Comparison of ENCODE assay signal across 9 mouse cellular contexts in the genomic region with DNA sequence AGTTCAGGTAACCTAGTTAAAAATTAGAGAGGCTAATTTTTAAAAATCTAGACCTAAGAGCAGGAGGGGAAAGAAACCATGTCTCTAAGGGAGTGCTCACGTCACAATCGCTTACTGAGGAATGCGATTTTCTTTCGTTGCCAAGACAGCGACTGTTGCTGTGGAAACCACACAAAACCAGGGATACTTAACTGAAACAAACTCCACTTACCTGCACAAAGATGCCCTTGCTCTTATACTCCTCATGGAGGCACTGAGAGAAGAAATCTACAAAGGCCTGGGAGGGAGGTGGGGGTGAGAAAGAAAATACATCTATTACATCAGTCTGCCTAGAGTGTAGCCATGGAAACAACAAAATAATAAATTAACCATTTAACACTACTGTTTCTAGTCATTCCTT. TPM values are rescaled to one million over a fixed set of nuclear protein-coding genes. Genes with fewer than 3 reads are reported as not detected.
DNase-seq lines count a peak whose midpoint lies in the region; ATAC-seq and TF ChIP-seq lines count a peak whose summit lies in the region.
"Had no signal": no experiment of that assay in that cellular context is flagged by ENCODE, and none has a peak within 500 bp of the region (broad histone marks: within the 10 kb centered on the region; RNA-seq: fewer than 3 reads in every experiment).

No protein-coding gene starts in this region.

- no peak overlapping the region for H3K4me2 ChIP-seq in CH12.LX (ENCODE audit: insufficient read depth, low read depth, poor library complexity, severe bottlenecking)
- H3K4me2 ChIP-seq in forebrain, embryonic 13.5 days, result no peak overlapping the region
- no peak overlapping the region for H3K4me2 ChIP-seq in midbrain, embryonic 11.5 days

- dilution Hi-C loops in CH12.LX (cut with MboI; ENCODE audit: extremely low pct_ligation_motif_present, extremely low pct_unique_long_range_greater_than_20kb, low sequenced_read_pairs), result no loop called here

- ATAC-seq in forebrain, embryonic 13.5 days, result peak; percentile 89
- 0 out of 2 replicates have a peak, but pooled peaks have one; percentile 27 for ATAC-seq in midbrain, embryonic 11.5 days (ENCODE audit: low FRiP score)
- no peak for ATAC-seq in inflammation-experienced regulatory T-cells, adult 6 months

- in situ Hi-C loops in CH12.LX (cut with MboI; ENCODE audit: low pct_ligation_motif_present, low pct_unique_long_range_greater_than_20kb, low sequenced_read_pairs), result loop anchor here (25.0 kb wide), 1 partner anchor 244 kb away; no protein-coding TSS in a partner anchor

- DNase-seq in CH12.LX (ENCODE audit: extremely low read depth), result peak; percentile 8
- DNase-seq in ES-CJ7 (ENCODE audit: low read depth, low spot score), result peak; percentile 12
- DNase-seq in midbrain, embryonic 11.5 days (ENCODE audit: low spot score, missing footprints), result peak; percentile 91
- DNase-seq in cerebellum, postnatal 14 days, result no peak
- no peak for DNase-seq in cerebellum, adult 11-12 months
- DNase-seq: kidney, postnatal 25 days had no signal

- 19% methylated on average over 5 of the region's 5 CpGs for WGBS in forebrain, embryonic 13.5 days
- WGBS in midbrain, embryonic 11.5 days, result 46% methylated on average over 5 of the region's 5 CpGs

- TF ChIP-seq CTCF in CH12.LX (conservative IDR thresholded peaks at IDR 0.05 in 1 of 2, IDR thresholded peaks at IDR 0.05 in 1 of 2; ENCODE audit: low read depth in 2 of 2, low read length in 2 of 2), result no peak

- no peak overlapping the region for H3K9ac ChIP-seq in CH12.LX (ENCODE audit: insufficient read depth, low read depth)
- no peak overlapping the region for H3K9ac ChIP-seq in forebrain, embryonic 13.5 days
- H3K9ac ChIP-seq in midbrain, embryonic 11.5 days (ENCODE audit: low read length), result no peak overlapping the region

- no peak overlapping the region for H3K27ac ChIP-seq in CH12.LX (ENCODE audit: insufficient read depth, low read depth)
- no peak overlapping the region for H3K27ac ChIP-seq in forebrain, embryonic 13.5 days
- H3K27ac ChIP-seq in midbrain, embryonic 11.5 days (ENCODE audit: low read depth, low read length), result no peak overlapping the region

- TF ChIP-seq EP300 in CH12.LX (IDR thresholded peaks at IDR 0.05; ENCODE audit: low read length), result no peak

- H3K4me1 ChIP-seq in CH12.LX (ENCODE audit: control insufficient read depth in 1 of 2, insufficient read depth in 2 of 2), result peaks cover 5 to 20% of the 10 kb centered on the region in 2 experiments; a peak in 3 of 4 replicates
- peaks cover 36% of the 10 kb centered on the region for H3K4me1 ChIP-seq in forebrain, embryonic 13.5 days
- peaks cover 4% of the 10 kb centered on the region; the same call in 1 of the 2 replicates for H3K4me1 ChIP-seq in midbrain, embryonic 11.5 days (ENCODE audit: control insufficient read depth, insufficient read depth, low read length)

- no peaks in the 10 kb centered on the region for H3K27me3 ChIP-seq in CH12.LX (replicated peaks)
- no peaks in the 10 kb centered on the region for H3K27me3 ChIP-seq in forebrain, embryonic 13.5 days
- H3K27me3 ChIP-seq in midbrain, embryonic 11.5 days (ENCODE audit: control insufficient read depth, insufficient read depth, low read length), result no peaks in the 10 kb centered on the region

- H3K79me2 ChIP-seq in CH12.LX (replicated peaks; ENCODE audit: control insufficient read depth, extremely low read depth, insufficient read depth, poor library complexity, severe bottlenecking), result no peaks in the 10 kb centered on the region; the same call in 1 of the 2 replicates

- H3K9me3 ChIP-seq in CH12.LX (replicated peaks; ENCODE audit: low read length), result no peaks in the 10 kb centered on the region
- no peaks in the 10 kb centered on the region for H3K9me3 ChIP-seq in forebrain, embryonic 13.5 days (replicated peaks)
- no peaks in the 10 kb centered on the region for H3K9me3 ChIP-seq in midbrain, embryonic 11.5 days (ENCODE audit: control insufficient read depth, low read length)

- TF ChIP-seq POLR2A in CH12.LX (IDR thresholded peaks at IDR 0.05; ENCODE audit: low read depth, low read length), result no peak

- no peak overlapping the region for H3K4me3 ChIP-seq in CH12.LX (replicated peaks in 1 of 3; ENCODE audit: low read depth in 2 of 3, low read length in 2 of 3, poor library complexity in 1 of 3)
- no peak overlapping the region for H3K4me3 ChIP-seq in forebrain, embryonic 13.5 days
- no peak overlapping the region for H3K4me3 ChIP-seq in midbrain, embryonic 11.5 days (ENCODE audit: low read depth, low read length)

- TF ChIP-seq RAD21 in CH12.LX (IDR thresholded peaks at IDR 0.05; ENCODE audit: low read depth, low read length), result no peak

- H3K36me3 ChIP-seq in CH12.LX (replicated peaks in 1 of 2; ENCODE audit: control insufficient read depth in 1 of 2, insufficient read depth in 1 of 2, low read length in 1 of 2), result peaks cover 11 to 70% of the 10 kb centered on the region in 2 experiments
- H3K36me3 ChIP-seq in forebrain, embryonic 13.5 days (ENCODE audit: poor library complexity, severe bottlenecking), result 0 out of 2 replicates have a peak, but pooled peaks cover 3% of the 10 kb centered on the region
- H3K36me3 ChIP-seq in midbrain, embryonic 11.5 days (ENCODE audit: control insufficient read depth, insufficient read depth, low read length), result no peaks in the 10 kb centered on the region

TF ChIP-seq in CH12.LX, 34 proteins besides CTCF, POLR2A, EP300 and RAD21:
- TF ChIP-seq MXI1 (IDR thresholded peaks at IDR 0.05; ENCODE audit: low read depth, low read length) (no peak), MAFK (IDR thresholded peaks at IDR 0.05; ENCODE audit: insufficient replicate concordance, low read length) (no peak), RCOR1 (conservative IDR thresholded peaks at IDR 0.05; ENCODE audit: low read depth, low read length) (no peak), MAZ (IDR thresholded peaks at IDR 0.05; ENCODE audit: low read depth, low read length) (no peak), MAX (IDR thresholded peaks at IDR 0.05; ENCODE audit: low read length) (no peak), KAT2A (IDR thresholded peaks at IDR 0.05; ENCODE audit: insufficient replicate concordance, low read length) (no peak), NELFE (IDR thresholded peaks at IDR 0.05; ENCODE audit: low read depth, low read length) (no peak), USF1 (IDR thresholded peaks at IDR 0.05; ENCODE audit: low read depth, low read length) (no peak), E2F4 (IDR thresholded peaks at IDR 0.05; ENCODE audit: insufficient replicate concordance, low read depth, low read length) (no peak), JUND (conservative IDR thresholded peaks at IDR 0.05; ENCODE audit: low read depth, low read length) (no peak)

RNA-seq across cellular contexts. Expression of a gene that starts 33.1 kb away (rescaled TPM):
- total RNA-seq in CH12.LX (2012; rRNA removed) (57.9 and 60.5 TPM in 2 replicates), CH12.LX (2014; rRNA removed) (53.3 and 55.4 TPM in 2 replicates)
- 62.9 and 69.5 TPM in 2 replicates for polyA plus RNA-seq in CH12.LX (2012; ENCODE audit: insufficient read length, low read depth)
- 51.8 and 53.2 TPM in 2 replicates for polyA plus RNA-seq in forebrain, embryonic 13.5 days (2015; fragmentation: Nextera tagmentation; extraction: Ambion mirVana)
- polyA plus RNA-seq in midbrain, embryonic 11.5 days (2014; fragmentation: Nextera tagmentation; extraction: Ambion mirVana), result 50.8 and 51.3 TPM in 2 replicates
- polyA plus RNA-seq in inflammation-experienced regulatory T-cells, adult 6 months (2017; shearing (Covaris generic)), result 10 to 100 TPM; 40.6 to 77.2 (median 41.2) TPM

RNA-seq across cellular contexts. Expression of a gene that starts 47.5 kb away (rescaled TPM):
- total RNA-seq in CH12.LX (2012; rRNA removed) (not detected in 2 replicates), CH12.LX (2014; rRNA removed) (not detected in 2 replicates)
- polyA plus RNA-seq in CH12.LX (2012; ENCODE audit: insufficient read length, low read depth), result not detected in 2 replicates
- not detected in 2 replicates for polyA plus RNA-seq in forebrain, embryonic 13.5 days (2015; fragmentation: Nextera tagmentation; extraction: Ambion mirVana)
- not detected in 2 replicates for polyA plus RNA-seq in midbrain, embryonic 11.5 days (2014; fragmentation: Nextera tagmentation; extraction: Ambion mirVana)
- polyA plus RNA-seq in inflammation-experienced regulatory T-cells, adult 6 months (2017; shearing (Covaris generic)), result not detected
- polyA plus RNA-seq: heart, embryonic 16.5 days had no signal

Comparison
In these comparisons a context has a peak if more than half of its experiments do, and no peak if none do; other contexts are left out.
1. DNase-seq: peak in CH12.LX (single experiment), ES-CJ7 (single experiment) and midbrain, embryonic 11.5 days (single experiment); none in cerebellum, postnatal 14 days (0 of 2) and cerebellum, adult 11-12 months (single experiment).